Comparison of ENCODE assay signal across 29 mouse cellular contexts in the genomic region with DNA sequence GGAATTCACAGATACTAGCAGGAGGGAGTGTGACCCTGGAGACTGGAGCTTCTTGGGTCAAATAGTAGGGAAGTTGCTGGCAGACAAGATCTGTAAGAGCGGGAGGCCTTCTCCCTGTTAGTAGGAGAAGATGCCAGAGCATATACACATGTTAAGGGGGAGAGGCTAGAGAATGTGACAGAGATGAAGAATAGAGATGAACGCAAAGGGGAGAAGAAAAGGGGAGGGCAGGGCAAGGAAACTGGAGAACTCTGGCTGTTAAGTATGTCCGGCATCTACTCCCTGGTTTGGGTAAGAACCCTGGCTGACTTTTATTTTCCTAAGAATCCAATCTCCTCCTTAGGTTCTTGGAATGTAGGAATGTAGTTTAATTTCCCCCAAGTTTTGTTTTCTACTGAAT.
A peak's percentile ranks its signal among the peaks of the same experiment; 100 is the strongest.
DNase-seq lines count a peak whose midpoint lies in the region; ATAC-seq lines count a peak whose summit lies in the region.
"Had no signal": no experiment of that assay in that cellular context is flagged by ENCODE, and none has a peak within 500 bp of the region (broad histone marks: within the 10 kb centered on the region; RNA-seq: fewer than 3 reads in every experiment).

No protein-coding gene starts in this region.

- 0 out of 2 replicates have a peak, but pooled peaks cover 2% of the 10 kb centered on the region for H3K4me1 ChIP-seq in kidney, embryonic 15.5 days
- H3K4me1 ChIP-seq in midbrain, embryonic 11.5 days (ENCODE audit: control insufficient read depth, insufficient read depth, low read length), result no peaks in the 10 kb centered on the region
- no peaks in the 10 kb centered on the region for H3K4me1 ChIP-seq in midbrain, embryonic 13.5 days (replicated peaks)
- H3K4me1 ChIP-seq in stomach, embryonic 14.5 days (ENCODE audit: control insufficient read depth, insufficient read depth, low read length), result no peaks in the 10 kb centered on the region
- H3K4me1 ChIP-seq: embryonic facial prominence, embryonic 10.5 days; embryonic facial prominence, embryonic 15.5 days; forebrain, embryonic 13.5 days; hindbrain, embryonic 10.5 days; hindbrain, embryonic 15.5 days; midbrain, embryonic 15.5 days had no signal

- no peak overlapping the region for H3K9ac ChIP-seq in kidney, embryonic 15.5 days
- no peak overlapping the region for H3K9ac ChIP-seq in midbrain, embryonic 11.5 days (ENCODE audit: low read length)
- no peak overlapping the region for H3K9ac ChIP-seq in midbrain, embryonic 13.5 days (replicated peaks)
- no peak overlapping the region for H3K9ac ChIP-seq in stomach, embryonic 14.5 days (replicated peaks; ENCODE audit: low read depth, low read length)
- H3K9ac ChIP-seq: embryonic facial prominence, embryonic 15.5 days; forebrain, embryonic 13.5 days; hindbrain, embryonic 15.5 days; liver, embryonic 14.5 days; lung, embryonic 14.5 days; midbrain, embryonic 15.5 days had no signal

- no peaks in the 10 kb centered on the region for H3K27me3 ChIP-seq in kidney, embryonic 15.5 days
- H3K27me3 ChIP-seq in midbrain, embryonic 11.5 days (ENCODE audit: control insufficient read depth, insufficient read depth, low read length), result no peaks in the 10 kb centered on the region
- no peaks in the 10 kb centered on the region for H3K27me3 ChIP-seq in midbrain, embryonic 13.5 days
- H3K27me3 ChIP-seq in stomach, embryonic 14.5 days (ENCODE audit: control insufficient read depth, insufficient read depth, low read length), result no peaks in the 10 kb centered on the region
- H3K27me3 ChIP-seq: embryonic facial prominence, embryonic 15.5 days; forebrain, embryonic 13.5 days; hindbrain, embryonic 15.5 days; megakaryocyte, embryonic 14.5 days; midbrain, embryonic 15.5 days had no signal

- H3K9me3 ChIP-seq in kidney, embryonic 15.5 days (replicated peaks), result no peaks in the 10 kb centered on the region
- no peaks in the 10 kb centered on the region for H3K9me3 ChIP-seq in midbrain, embryonic 11.5 days (ENCODE audit: control insufficient read depth, low read length)
- H3K9me3 ChIP-seq in midbrain, embryonic 13.5 days, result no peaks in the 10 kb centered on the region
- no peaks in the 10 kb centered on the region for H3K9me3 ChIP-seq in stomach, embryonic 14.5 days (ENCODE audit: control insufficient read depth, low read depth, low read length)
- H3K9me3 ChIP-seq: embryonic facial prominence, embryonic 10.5 days; embryonic facial prominence, embryonic 15.5 days; forebrain, embryonic 13.5 days; hindbrain, embryonic 10.5 days; hindbrain, embryonic 15.5 days; megakaryocyte, embryonic 14.5 days; midbrain, embryonic 15.5 days had no signal

- no peaks in the 10 kb centered on the region for H3K36me3 ChIP-seq in kidney, embryonic 15.5 days
- no peaks in the 10 kb centered on the region for H3K36me3 ChIP-seq in midbrain, embryonic 11.5 days (ENCODE audit: control insufficient read depth, insufficient read depth, low read length)
- no peaks in the 10 kb centered on the region for H3K36me3 ChIP-seq in midbrain, embryonic 13.5 days
- no peaks in the 10 kb centered on the region for H3K36me3 ChIP-seq in stomach, embryonic 14.5 days (ENCODE audit: control insufficient read depth, insufficient read depth, low read length)
- H3K36me3 ChIP-seq: embryonic facial prominence, embryonic 10.5 days; embryonic facial prominence, embryonic 15.5 days; hindbrain, embryonic 10.5 days; hindbrain, embryonic 15.5 days; midbrain, embryonic 15.5 days had no signal

- 40% methylated on average over 3 of the region's 3 CpGs for WGBS in kidney, embryonic 15.5 days
- 91% methylated on average over 3 of the region's 3 CpGs for WGBS in midbrain, embryonic 11.5 days
- 85% methylated on average over 3 of the region's 3 CpGs for WGBS in midbrain, embryonic 13.5 days
- 45% methylated on average over 3 of the region's 3 CpGs for WGBS in stomach, embryonic 14.5 days

- H3K4me3 ChIP-seq in kidney, embryonic 15.5 days (replicated peaks), result no peak overlapping the region
- H3K4me3 ChIP-seq in midbrain, embryonic 11.5 days (ENCODE audit: low read depth, low read length), result no peak overlapping the region
- H3K4me3 ChIP-seq in midbrain, embryonic 13.5 days (replicated peaks), result no peak overlapping the region
- H3K4me3 ChIP-seq in stomach, embryonic 14.5 days (ENCODE audit: low read depth, low read length), result no peak overlapping the region
- H3K4me3 ChIP-seq: embryonic facial prominence, embryonic 10.5 days; embryonic facial prominence, embryonic 15.5 days; forebrain, embryonic 13.5 days; hindbrain, embryonic 10.5 days; hindbrain, embryonic 15.5 days; megakaryocyte, embryonic 14.5 days; midbrain, embryonic 15.5 days had no signal

- no peak for DNase-seq in kidney, adult 18-20 months
- peak; percentile 75 for DNase-seq in midbrain, embryonic 11.5 days (ENCODE audit: low spot score, missing footprints)
- no peak for DNase-seq in left cerebral cortex, adult 18-20 months (ENCODE audit: low spot score in 2 of 2)
- DNase-seq in right cerebral cortex, postnatal 14 days, result no peak
- DNase-seq: adrenal gland, postnatal 25 days; cerebellum, adult 8-10 months; cerebellum, postnatal 25 days; gastrocnemius, postnatal 10 days; heart, postnatal 14 days; layer of hippocampus, adult 9-11 months; liver; lung, postnatal 4 days; right cerebral cortex, adult 18-20 months; right cerebral cortex, postnatal 4 days; thymus, postnatal 14 days had no signal

- no peak overlapping the region for H3K4me2 ChIP-seq in kidney, embryonic 15.5 days
- no peak overlapping the region for H3K4me2 ChIP-seq in midbrain, embryonic 11.5 days
- no peak overlapping the region for H3K4me2 ChIP-seq in midbrain, embryonic 13.5 days (replicated peaks)
- H3K4me2 ChIP-seq in stomach, embryonic 14.5 days (replicated peaks; ENCODE audit: low read depth, low read length), result no peak overlapping the region
- H3K4me2 ChIP-seq: embryonic facial prominence, embryonic 15.5 days; forebrain, embryonic 13.5 days; hindbrain, embryonic 15.5 days; lung, embryonic 14.5 days; midbrain, embryonic 15.5 days had no signal

- no peak overlapping the region for H3K27ac ChIP-seq in kidney, embryonic 15.5 days
- H3K27ac ChIP-seq in midbrain, embryonic 11.5 days (ENCODE audit: low read depth, low read length), result no peak overlapping the region
- no peak overlapping the region for H3K27ac ChIP-seq in midbrain, embryonic 13.5 days
- H3K27ac ChIP-seq in stomach, embryonic 14.5 days (ENCODE audit: low read length), result no peak overlapping the region; the same call in 1 of the 2 replicates
- H3K27ac ChIP-seq: embryonic facial prominence, embryonic 10.5 days; embryonic facial prominence, embryonic 15.5 days; forebrain, embryonic 13.5 days; hindbrain, embryonic 10.5 days; hindbrain, embryonic 15.5 days; liver, embryonic 14.5 days; midbrain, embryonic 15.5 days had no signal

- ATAC-seq in kidney, embryonic 15.5 days (replicated peaks; ENCODE audit: low FRiP score), result peak; percentile 58
- no peak for ATAC-seq in midbrain, embryonic 11.5 days (ENCODE audit: low FRiP score)
- no peak for ATAC-seq in midbrain, embryonic 13.5 days
- peak; percentile 65; the same call in 1 of the 2 replicates for ATAC-seq in stomach, embryonic 14.5 days (ENCODE audit: insufficient number of reproducible peaks, insufficient read depth, low FRiP score, low read depth)
- ATAC-seq: CD4-positive, CD25-positive, alpha-beta regulatory T cell, adult 4 months; forebrain, embryonic 13.5 days; inflammation-experienced regulatory T-cells, adult 6 months; midbrain, embryonic 15.5 days had no signal

Comparison
In these comparisons a context has a peak if more than half of its experiments do, and no peak if none do; other contexts are left out.
1. ATAC-seq: peak in kidney, embryonic 15.5 days (single experiment) and stomach, embryonic 14.5 days (single experiment); none in midbrain, embryonic 11.5 days (single experiment) and midbrain, embryonic 13.5 days (single experiment).